Mouse (Mus musculus) forebrain, embryonic 13.5 days (tissue): ENCODE data around the gene Mettl27. TPM values are rescaled to one million over a fixed set of nuclear protein-coding genes. Genes with fewer than 3 reads are reported as not detected.
"Not testable (repeated sequence)": the region's sequence is repeated elsewhere in the genome, so short reads cannot be mapped to it uniquely, and the experiment has no call there.

ENCODE experiments used
- ATAC-seq: fragments of 200-750 bp; cut with Nextera tagmentation; 2 replicates; pipeline ENCODE4 v1.8.0; 2017
- H3K27ac ChIP-seq: fragments of 300-500 bp; sonication (generic); 2 replicates; pipeline ENCODE4 v1.5.1; 2015; ENCODE audit warnings: inconsistent platforms, mild to moderate bottlenecking, moderate library complexity
- H3K27me3 ChIP-seq: fragments of 300-500 bp; sonication (generic); 2 replicates; pipeline ENCODE4 v1.6.1; 2015; ENCODE audit warnings: mild to moderate bottlenecking, inconsistent platforms
- H3K36me3 ChIP-seq: fragments of 300-500 bp; sonication (generic); 2 replicates; pipeline ENCODE4 v1.6.1; 2015; ENCODE audit warnings: mild to moderate bottlenecking, inconsistent platforms; ENCODE audit not compliant: poor library complexity, severe bottlenecking
- H3K4me1 ChIP-seq: fragments of 300-500 bp; sonication (generic); 2 replicates; pipeline ENCODE4 v1.6.1; 2015; ENCODE audit warnings: inconsistent platforms
- H3K4me2 ChIP-seq: fragments of 300-500 bp; sonication (generic); 2 replicates; pipeline ENCODE4 v1.6.1; 2015; ENCODE audit warnings: inconsistent platforms, mild to moderate bottlenecking, moderate library complexity
- H3K4me3 ChIP-seq: fragments of 300-500 bp; sonication (generic); 2 replicates; pipeline ENCODE4 v1.5.1; 2015; ENCODE audit warnings: mild to moderate bottlenecking, inconsistent platforms
- H3K9ac ChIP-seq: fragments of 300-500 bp; sonication (generic); 2 replicates; pipeline ENCODE4 v1.6.1; 2015; ENCODE audit warnings: mild to moderate bottlenecking, inconsistent platforms
- H3K9me3 ChIP-seq: fragments of 300-500 bp; sonication (generic); replicated peaks from 2 replicates; pipeline ENCODE4 v1.6.1; 2016; ENCODE audit warnings: inconsistent platforms
- WGBS: fragments of 180-500 bp; shearing (Covaris S2); methylation state at CpG from one replicate; pipeline ENCODE4 v1.1.7; 2015; 5-methylcytosine and 5-hydroxymethylcytosine counted together
- polyA plus RNA-seq: library from polyadenylated mRNA; unstranded; fragments of >200 nt; fragmentation: Nextera tagmentation; extraction: Ambion mirVana; gene quantifications from 2 replicates; pipeline ENCODE4 v1.2.1, GENCODE M21; 2015

Gene Mettl27
- polyA plus RNA-seq, 1 experiment from 2014 or later = 8.2 TPM

GRCm38 (mm10) chr5:134926726-134927125 lies 5.4 kb upstream of the Mettl27 start:
- WGBS = 81% methylated on average over 4 of the region's 4 CpGs
- H3K27ac ChIP-seq = no peak overlapping the region
- no peak overlapping the region for H3K9ac ChIP-seq
- H3K36me3 ChIP-seq = no peaks in the 10 kb centered on the region
- no peaks in the 10 kb centered on the region for H3K9me3 ChIP-seq
- no peaks in the 10 kb centered on the region for H3K4me1 ChIP-seq
- H3K4me3 ChIP-seq = no peak overlapping the region
- no peak overlapping the region for H3K4me2 ChIP-seq
- ATAC-seq = no peak
- H3K27me3 ChIP-seq = peaks cover 6% of the 10 kb centered on the region; the same call in 1 of the 2 replicates

GRCm38 (mm10) chr5:134929988-134930387 lies 2.2 kb upstream of the Mettl27 start:
- Histone ChIP-seq H3K4me2 (no peak overlapping the region), H3K9me3 (no peaks in the 10 kb centered on the region), H3K27ac (no peak overlapping the region), H3K36me3 (no peaks in the 10 kb centered on the region), H3K4me1 (peaks cover 7% of the 10 kb centered on the region), H3K27me3 (peaks cover 6% of the 10 kb centered on the region; the same call in 1 of the 2 replicates), H3K4me3 (no peak overlapping the region), H3K9ac (no peak overlapping the region)
- WGBS = 93% methylated on average over 2 of the region's 2 CpGs
- ATAC-seq = no peak

GRCm38 (mm10) chr5:134932903-134933276 lies 722 bp downstream of the Mettl27 start:
- whole genome bisulfite sequencing = 45% methylated on average over 9 of the region's 9 CpGs
- Histone ChIP-seq H3K9ac (peak overlapping the region; percentile 78), H3K4me3 (peak overlapping the region; percentile 71), H3K4me2 (peak overlapping the region; percentile 93), H3K9me3 (no peaks in the 10 kb centered on the region), H3K27me3 (peaks cover 6% of the 10 kb centered on the region; the same call in 1 of the 2 replicates), H3K36me3 (no peaks in the 10 kb centered on the region), H3K27ac (no peak overlapping the region), H3K4me1 (peaks cover 7% of the 10 kb centered on the region)
- peak; percentile 7; the same call in 1 of the 2 replicates for ATAC-seq

DNA sequence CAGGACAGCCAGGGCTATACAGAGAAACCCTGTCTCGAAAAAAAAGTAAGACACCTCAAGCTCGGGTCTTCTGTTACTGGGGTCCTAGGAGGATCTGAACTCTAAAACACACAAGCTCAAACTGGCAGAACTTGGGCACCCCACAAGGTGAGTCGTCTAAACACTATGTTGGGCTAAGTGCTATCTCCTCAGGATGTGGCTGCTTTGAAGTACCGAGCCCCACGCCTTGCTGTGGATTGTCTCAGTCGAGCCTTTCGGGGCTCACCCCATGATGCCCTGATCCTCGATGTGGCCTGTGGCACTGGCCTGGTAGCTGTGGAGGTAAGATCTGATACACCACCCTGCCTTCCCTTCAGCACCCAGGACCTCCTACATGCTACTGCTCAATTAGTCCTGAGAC lies 1.1 kb downstream of the Mettl27 start:
- H3K27ac ChIP-seq = no peak overlapping the region
- peaks cover 7% of the 10 kb centered on the region for H3K4me1 ChIP-seq
- H3K36me3 ChIP-seq = no peaks in the 10 kb centered on the region
- H3K27me3 ChIP-seq = peaks cover 6% of the 10 kb centered on the region; the same call in 1 of the 2 replicates
- no peak overlapping the region for H3K9ac ChIP-seq
- WGBS = 90% methylated on average over 8 of the region's 8 CpGs
- peak overlapping the region; percentile 93; the same call in 1 of the 2 replicates for H3K4me2 ChIP-seq
- no peak overlapping the region for H3K4me3 ChIP-seq
- ATAC-seq = no peak
- no peaks in the 10 kb centered on the region for H3K9me3 ChIP-seq

- H3K4me2 ChIP-seq, H3K4me3 ChIP-seq, H3K9ac ChIP-seq, H3K9me3 ChIP-seq, ATAC-seq, H3K27me3 ChIP-seq, H3K4me1 ChIP-seq, H3K36me3 ChIP-seq, H3K27ac ChIP-seq: not testable (repeated sequence)
- WGBS = 89% methylated on average over 5 of the region's 5 CpGs
Observed at GRCm38 (mm10) chr5:134933686-134934085, 1.5 kb downstream of the Mettl27 start.

GRCm38 (mm10) chr5:134934666-134935065 lies 2.5 kb downstream of the Mettl27 start:
- no peak overlapping the region for H3K4me2 ChIP-seq
- H3K4me1 ChIP-seq = peaks cover 7% of the 10 kb centered on the region
- no peak overlapping the region for H3K9ac ChIP-seq
- H3K4me3 ChIP-seq = no peak overlapping the region
- no peak for ATAC-seq
- no peaks in the 10 kb centered on the region for H3K9me3 ChIP-seq
- WGBS = 95% methylated on average over 3 of the region's 3 CpGs
- no peaks in the 10 kb centered on the region for H3K36me3 ChIP-seq
- no peaks in the 10 kb centered on the region; the same call in 1 of the 2 replicates for H3K27me3 ChIP-seq
- no peak overlapping the region for H3K27ac ChIP-seq

DNA sequence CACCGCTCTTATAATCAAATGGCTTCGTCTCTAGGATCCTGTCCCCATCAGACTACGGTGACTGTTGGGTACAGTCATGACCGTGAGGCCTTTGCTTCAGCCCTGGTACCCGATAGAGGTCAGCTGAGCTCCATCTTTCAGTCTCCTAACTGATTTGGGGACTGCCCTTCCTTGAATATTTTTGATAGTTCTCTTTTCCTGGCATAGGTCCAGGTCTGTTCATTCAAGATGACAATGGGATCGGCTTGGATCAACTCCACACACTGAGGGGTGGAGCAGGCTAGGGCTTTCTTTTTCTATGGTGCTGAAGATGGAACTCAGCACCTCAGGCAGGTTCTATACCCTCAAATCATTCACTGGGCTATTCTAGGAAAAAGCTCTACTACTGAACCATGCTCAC lies 3.9 kb downstream of the Mettl27 start:
- no peaks in the 10 kb centered on the region for H3K9me3 ChIP-seq
- no peaks in the 10 kb centered on the region for H3K27me3 ChIP-seq
- H3K4me3 ChIP-seq = no peak overlapping the region
- no peaks in the 10 kb centered on the region for H3K36me3 ChIP-seq
- 92% methylated on average over 6 of the region's 6 CpGs for WGBS
- H3K4me2 ChIP-seq = no peak overlapping the region
- no peak overlapping the region for H3K9ac ChIP-seq
- H3K4me1 ChIP-seq = peaks cover 7% of the 10 kb centered on the region
- no peak overlapping the region for H3K27ac ChIP-seq
- no peak for ATAC-seq

GRCm38 (mm10) chr5:134936626-134937185 lies 4.5 kb downstream of the Mettl27 start:
- no peaks in the 10 kb centered on the region for H3K27me3 ChIP-seq
- 91% methylated on average over 6 of the region's 6 CpGs for WGBS
- no peaks in the 10 kb centered on the region for H3K36me3 ChIP-seq
- peaks cover 7% of the 10 kb centered on the region for H3K4me1 ChIP-seq
- no peak overlapping the region for H3K27ac ChIP-seq
- no peak overlapping the region for H3K4me3 ChIP-seq
- no peak overlapping the region for H3K9ac ChIP-seq
- no peaks in the 10 kb centered on the region for H3K9me3 ChIP-seq
- no peak overlapping the region for H3K4me2 ChIP-seq
- no peak for ATAC-seq

- no peak overlapping the region for H3K27ac ChIP-seq
- no peaks in the 10 kb centered on the region for H3K9me3 ChIP-seq
- H3K4me3 ChIP-seq = no peak overlapping the region
- no peak overlapping the region for H3K9ac ChIP-seq
- H3K4me2 ChIP-seq = no peak overlapping the region
- ATAC-seq = no peak
- H3K27me3 ChIP-seq = 0 out of 2 replicates have a peak, but pooled peaks cover 1% of the 10 kb centered on the region
- H3K4me1 ChIP-seq = no peaks in the 10 kb centered on the region
- WGBS = 75% methylated on average over 3 of the region's 3 CpGs
- H3K36me3 ChIP-seq = no peaks in the 10 kb centered on the region
Observed at GRCm38 (mm10) chr5:134939069-134939468, 6.9 kb downstream of the Mettl27 start.

GRCm38 (mm10) chr5:134939554-134939953 lies 7.4 kb downstream of the Mettl27 start:
- not testable (repeated sequence) for H3K4me1 ChIP-seq, H3K36me3 ChIP-seq, H3K4me3 ChIP-seq, ATAC-seq, H3K4me2 ChIP-seq, H3K27me3 ChIP-seq, H3K27ac ChIP-seq, H3K9me3 ChIP-seq, H3K9ac ChIP-seq
- 90% methylated on average over 3 of the region's 7 CpGs for WGBS

DNA sequence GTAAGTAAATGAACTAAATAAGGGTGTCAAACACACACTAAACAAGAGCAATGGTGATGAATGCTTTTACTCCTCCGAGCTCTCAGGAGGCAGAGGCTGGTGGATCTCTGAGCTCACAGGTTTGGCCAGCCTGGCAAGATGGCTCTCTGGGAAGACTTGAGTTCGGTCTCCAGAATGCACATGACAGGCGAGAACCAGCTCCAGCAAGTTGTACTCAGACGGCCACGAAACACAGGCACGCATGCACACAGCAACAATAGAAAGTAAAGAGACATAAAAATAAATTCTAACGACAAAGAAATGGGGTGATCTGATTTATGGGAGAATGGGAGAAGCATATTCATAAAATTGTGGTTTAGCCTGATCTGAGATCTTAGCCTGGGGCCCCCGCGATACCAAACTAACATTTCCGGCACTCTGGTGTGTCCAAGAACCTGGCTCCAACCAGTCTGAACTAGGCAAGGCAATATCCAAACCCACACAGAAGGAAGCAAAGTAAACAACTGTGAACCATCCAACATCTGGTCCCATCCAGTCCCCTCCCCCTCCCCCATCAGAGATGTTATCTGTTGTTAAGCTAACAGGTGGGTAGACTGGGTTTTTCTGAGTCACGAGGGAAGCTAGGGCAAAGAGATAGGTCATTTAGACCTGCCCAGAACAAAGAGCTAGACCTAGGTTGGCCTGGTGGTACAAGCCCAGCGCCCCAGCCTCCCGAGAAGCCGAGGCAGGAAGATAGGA lies 9.5 kb downstream of the Mettl27 start:
- peaks cover 24% of the 10 kb centered on the region for H3K27me3 ChIP-seq
- H3K4me1 ChIP-seq = no peaks in the 10 kb centered on the region
- no peaks in the 10 kb centered on the region for H3K9me3 ChIP-seq
- no peak overlapping the region for H3K4me2 ChIP-seq
- no peaks in the 10 kb centered on the region for H3K36me3 ChIP-seq
- no peak overlapping the region for H3K9ac ChIP-seq
- no peak for ATAC-seq
- H3K4me3 ChIP-seq = no peak overlapping the region
- 88% methylated on average over 14 of the region's 14 CpGs for WGBS
- H3K27ac ChIP-seq = no peak overlapping the region

DNA sequence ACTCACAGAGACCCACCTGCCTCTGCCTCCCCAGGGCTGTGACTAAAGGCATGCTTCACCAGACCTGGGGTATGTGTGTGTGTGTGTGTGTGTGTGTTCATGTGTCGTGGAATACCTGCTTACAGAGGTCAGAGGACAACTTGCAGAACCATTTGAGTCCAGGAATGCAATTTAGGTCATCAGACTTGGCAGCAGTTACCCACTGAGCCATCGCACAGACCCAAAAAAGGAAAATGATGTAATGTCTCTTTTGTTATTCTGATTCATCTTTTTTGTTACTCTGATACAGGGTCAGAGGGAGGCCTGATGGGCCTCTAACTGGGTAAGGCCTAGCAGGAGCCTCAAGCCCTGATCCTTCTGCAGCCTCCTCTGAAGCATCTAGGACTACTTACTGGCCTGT lies 10.6 kb downstream of the Mettl27 start:
- 73% methylated on average over 2 of the region's 2 CpGs for WGBS
- no peak overlapping the region for H3K4me2 ChIP-seq
- no peak for ATAC-seq

More for the DNA sequence above, 10.6 kb downstream of the Mettl27 start:
- Histone ChIP-seq H3K36me3 (no peaks in the 10 kb centered on the region), H3K27me3 (peaks cover 35% of the 10 kb centered on the region), H3K9ac (no peak overlapping the region), H3K4me1 (no peaks in the 10 kb centered on the region), H3K9me3 (no peaks in the 10 kb centered on the region), H3K4me3 (no peak overlapping the region), H3K27ac (no peak overlapping the region)
